Mouse (Mus musculus) kidney, postnatal 4 days (tissue): ENCODE measurements around the gene Olfr202.
"Not testable (repeated sequence)": the region's sequence is repeated elsewhere in the genome, so short reads cannot be mapped to it uniquely, and the experiment has no call there.

Experiments
- DNase-seq, 2 experiments: peaks; one replicate each; pipeline ENCODE4 v3.0.0; 2021; ENCODE audit warnings: mixed read lengths in 2 of 2

Gene Olfr202

DNA sequence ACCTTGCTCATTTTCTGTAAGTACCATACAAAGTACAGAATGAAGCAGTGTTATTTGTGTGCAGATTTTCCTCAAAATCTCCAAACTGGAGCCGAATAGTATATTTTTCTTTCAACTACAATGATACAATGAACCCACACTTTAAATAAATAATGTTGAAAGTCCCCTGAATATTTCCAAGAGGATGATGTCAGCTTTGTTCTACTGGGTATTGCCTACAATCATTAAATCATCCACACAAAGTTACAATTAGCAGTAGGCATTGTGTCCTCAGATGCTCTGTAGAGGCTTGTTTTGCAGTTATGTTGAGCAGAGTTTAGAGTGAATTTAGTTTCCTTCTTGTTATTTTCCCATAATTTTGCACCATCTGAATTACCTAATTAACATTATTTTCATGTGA, at the start of gene Olfr202:
TSS of gene Olfr202 (minus strand) at position 101 of the 400 bp plus-strand sequence.
- DNase-seq: no peak

DNA sequence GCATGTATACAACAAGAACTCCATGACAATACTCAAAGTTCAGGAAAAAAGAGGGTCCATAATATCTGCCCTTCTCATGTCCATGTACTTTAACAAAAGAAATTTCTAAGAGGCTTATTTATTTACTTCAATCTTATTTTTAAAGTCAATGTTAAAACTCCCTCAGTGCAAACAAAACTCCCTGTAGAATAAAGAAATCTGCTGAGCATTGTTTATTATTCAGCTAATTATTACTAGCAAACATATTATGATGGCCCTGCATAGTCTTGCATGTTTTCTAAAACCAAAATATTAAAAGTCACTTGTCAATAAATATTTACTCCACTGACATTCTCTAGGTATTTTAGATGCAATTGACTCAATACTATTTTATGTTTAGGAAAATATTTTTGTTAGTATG, 44.4 kb upstream of the Olfr202 start, which contains the start of gene Olfr205:
TSS of gene Olfr205 (minus strand) at position 101 of the 400 bp plus-strand sequence.
- no peak for DNase-seq

DNA sequence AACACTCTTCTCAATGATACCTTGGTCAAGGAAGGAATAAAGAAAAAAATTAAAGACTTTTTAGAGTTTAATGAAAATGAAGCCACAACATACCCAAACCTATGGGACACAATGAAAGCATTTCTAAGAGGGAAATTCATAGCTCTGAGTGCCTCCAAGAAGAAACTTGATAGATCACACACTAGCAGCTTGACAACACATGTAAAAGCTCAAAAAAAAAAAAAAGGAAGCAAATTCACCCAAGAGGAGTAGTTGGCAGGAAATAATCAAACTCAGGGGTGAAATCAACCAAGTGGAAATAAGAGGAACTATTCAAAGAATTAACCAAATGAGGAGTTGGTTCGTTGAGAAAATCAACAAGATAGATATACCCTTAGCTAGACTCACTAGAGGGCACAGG, 36.7 kb upstream of the Olfr202 start:
- not testable (repeated sequence) for DNase-seq

DNA sequence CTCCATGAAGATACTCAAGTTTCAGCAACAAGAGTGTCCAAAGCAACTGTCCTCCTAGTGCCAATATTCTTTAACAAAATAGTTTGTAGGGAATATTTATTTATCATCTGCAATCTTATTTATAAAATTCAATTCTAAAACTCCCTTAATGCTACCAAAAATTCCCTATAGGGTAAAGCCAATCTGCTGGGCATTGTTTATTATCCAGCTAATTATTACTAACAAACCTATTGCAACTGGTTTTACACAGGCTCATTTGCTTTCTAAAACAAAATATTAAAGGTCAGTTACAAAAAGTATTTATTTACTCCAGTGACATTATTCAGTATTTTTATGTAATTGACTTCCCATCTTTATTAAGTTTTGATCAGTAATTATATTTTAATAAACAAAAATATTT, 31.6 kb upstream of the Olfr202 start, which contains the start of gene Olfr204:
TSS of gene Olfr204 (minus strand) at position 101 of the 400 bp plus-strand sequence.
- DNase-seq: no peak

DNA sequence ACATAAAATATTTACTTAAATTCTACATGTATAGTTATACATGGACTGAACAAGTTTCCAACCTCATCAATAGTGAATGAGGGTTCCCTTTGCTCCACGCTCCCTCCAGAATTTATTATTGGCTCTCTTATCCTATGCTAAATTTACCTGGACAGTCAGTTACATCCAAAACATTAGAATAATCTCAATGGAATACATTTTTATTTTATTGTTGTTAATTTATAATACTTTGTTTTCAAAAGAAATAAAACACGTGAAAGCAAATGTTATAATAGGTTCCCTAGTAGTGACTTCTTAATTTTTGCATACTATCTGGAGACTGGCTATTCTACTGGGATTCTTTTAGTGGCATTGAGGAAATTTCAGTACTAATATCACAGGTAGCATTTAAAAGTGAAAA, 12.0 kb upstream of the Olfr202 start, which contains the start of gene Olfr203:
TSS of gene Olfr203 (plus strand) at position 301 of the 400 bp plus-strand sequence.
- DNase-seq: no peak

DNA sequence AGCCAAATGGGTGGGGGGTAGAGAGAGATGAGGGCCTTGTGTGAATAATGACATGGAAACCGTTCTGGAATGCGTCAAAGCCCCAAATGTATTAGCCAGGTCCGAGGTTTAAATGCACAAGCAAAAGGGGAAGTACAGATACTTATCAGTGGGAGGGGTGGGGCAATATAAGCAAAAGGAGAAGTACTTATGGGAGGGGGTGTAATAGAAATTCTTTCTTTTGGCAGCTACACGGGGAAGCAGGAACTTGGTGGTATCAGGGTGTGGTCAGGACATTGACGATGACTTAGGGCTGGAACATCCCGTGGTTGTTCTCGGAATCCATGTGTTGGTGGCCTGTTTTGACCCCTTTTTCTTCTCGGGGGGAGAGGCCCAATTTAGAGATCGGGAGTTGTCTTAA, 983 bp upstream of the Olfr202 start:
- not testable (repeated sequence) for DNase-seq

- no peak for DNase-seq
These were observed 3.1 kb downstream of the Olfr202 start for GRCm38 (mm10) chr16:59283476-59283875.

GRCm38 (mm10) chr16:59280542-59280941, 6.1 kb downstream of the Olfr202 start:
- no peak for DNase-seq

GRCm38 (mm10) chr16:59272532-59272931, 14.1 kb downstream of the Olfr202 start, which contains the start of gene Olfr201:
Gene Olfr201 (minus strand): TSS chr16:59272632.
- not testable (repeated sequence) for DNase-seq

DNA sequence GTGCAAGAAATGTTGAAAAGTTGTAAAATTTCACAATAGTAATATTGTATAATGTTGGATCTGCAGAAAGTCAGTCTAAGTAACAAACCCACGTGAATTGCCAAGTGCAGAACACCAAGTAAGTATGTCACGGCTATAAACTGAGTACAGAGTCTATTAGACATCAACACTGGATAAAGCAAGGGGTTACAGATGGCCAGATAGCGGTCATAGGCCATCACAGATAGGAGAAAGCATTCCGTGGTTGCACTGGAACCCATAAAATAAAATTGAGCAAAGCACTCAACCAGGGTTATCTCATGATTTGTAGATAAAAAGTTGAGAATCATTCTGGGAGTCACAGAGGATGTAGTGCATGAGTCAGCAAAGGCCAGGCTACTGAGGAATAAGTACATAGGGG, 17.5 kb downstream of the Olfr202 start:
- not testable (repeated sequence) for DNase-seq

GRCm38 (mm10) chr16:59249684-59250083, 36.9 kb downstream of the Olfr202 start:
- no peak for DNase-seq
